Mouse (Mus musculus) T-cell, adult 2 months (primary cell): ENCODE results near the gene Npepps.
"Not testable (repeated sequence)": the region's sequence is repeated elsewhere in the genome, so short reads cannot be mapped to it uniquely, and the experiment has no call there.

Experiments used
- DNase-seq: peaks from one replicate; pipeline ENCODE4 v3.0.0; 2022; ENCODE audit warnings: low spot score

Gene Npepps

DNA sequence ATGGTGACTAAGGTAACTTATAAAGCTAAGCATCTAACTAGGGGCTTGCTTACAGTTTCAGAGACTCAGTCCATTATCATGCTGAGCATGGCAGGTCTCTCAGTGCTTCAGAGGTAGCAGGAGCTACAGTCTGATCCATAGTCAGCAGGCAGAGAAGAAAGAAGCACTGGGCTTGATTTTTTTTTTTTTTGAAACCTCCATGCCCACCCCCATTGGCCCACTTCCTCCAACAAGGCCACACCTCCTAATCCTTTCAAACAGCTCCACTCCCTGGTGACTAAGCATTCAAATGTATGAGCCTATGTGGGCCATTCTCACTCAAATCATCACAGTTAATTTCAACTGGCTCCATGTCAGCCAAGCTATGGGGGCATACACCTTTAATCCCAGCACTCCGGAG lies 12.3 kb upstream of the Npepps start:
- no peak for DNase-seq

DNA sequence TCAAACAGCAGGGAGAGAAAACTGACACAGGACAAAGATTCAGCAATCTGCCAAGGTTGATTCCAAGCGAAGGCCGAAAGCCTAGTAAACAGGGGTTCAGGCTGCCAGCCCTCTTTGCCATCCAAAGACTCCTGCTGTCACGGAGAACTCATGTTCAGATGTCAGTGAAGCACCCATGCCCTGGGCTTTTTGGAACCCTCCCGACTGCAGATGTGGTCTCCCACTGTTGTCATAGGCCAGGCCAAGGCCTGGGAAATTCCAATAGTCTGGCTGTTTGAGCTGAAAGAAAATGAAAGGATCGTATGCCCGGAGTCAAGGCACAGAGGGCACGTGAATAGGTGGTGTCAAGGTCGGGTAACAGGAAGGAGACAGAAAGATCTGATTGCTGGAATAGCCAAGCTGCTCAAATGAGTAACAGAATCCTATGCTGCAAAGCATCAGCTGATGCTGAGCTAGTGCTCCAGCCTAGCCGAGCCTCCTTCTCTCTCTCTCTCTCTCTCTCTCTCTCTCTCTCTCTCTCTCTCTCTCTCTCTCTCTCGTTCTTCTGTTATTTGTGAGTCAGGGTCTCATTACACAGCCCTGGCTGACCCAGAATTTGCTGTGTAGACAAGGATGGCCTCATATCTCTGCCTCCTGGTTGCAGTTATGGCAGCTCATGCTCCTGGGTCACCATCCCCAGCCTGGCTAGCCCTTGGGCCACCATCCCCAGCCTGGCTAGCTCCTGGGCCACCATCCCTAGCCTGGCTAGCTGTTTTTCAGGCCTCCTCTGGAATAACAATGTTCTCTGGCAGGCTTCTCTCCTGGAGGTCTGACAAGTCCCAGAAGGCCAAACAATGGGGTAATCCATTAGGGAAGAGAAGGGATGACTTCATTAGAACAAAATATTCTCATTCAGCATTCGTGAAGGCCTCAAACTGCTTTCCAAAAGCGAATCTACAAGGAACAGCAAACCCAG lies 9.1 kb upstream of the Npepps start:
- DNase-seq: no peak

DNA sequence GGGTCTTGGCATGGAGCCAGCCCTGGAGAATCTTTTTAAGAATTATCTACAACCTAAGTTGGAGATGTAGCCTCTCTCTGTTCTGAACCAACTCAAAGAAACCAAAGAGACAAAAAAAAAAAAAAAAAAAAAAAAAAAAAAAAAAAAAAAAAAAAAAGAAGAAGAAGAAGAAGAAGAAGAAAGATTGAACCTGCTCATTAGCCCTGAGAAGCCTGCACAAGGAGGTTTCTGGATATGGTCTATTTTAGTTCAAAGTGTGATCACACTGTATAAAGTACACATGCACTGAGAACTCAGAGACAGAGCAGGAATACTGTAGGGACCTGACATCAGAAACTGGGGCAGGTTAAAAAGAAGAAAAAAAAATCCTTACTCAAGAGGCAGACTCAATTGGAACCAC lies 7.2 kb upstream of the Npepps start:
- DNase-seq: no peak

DNA sequence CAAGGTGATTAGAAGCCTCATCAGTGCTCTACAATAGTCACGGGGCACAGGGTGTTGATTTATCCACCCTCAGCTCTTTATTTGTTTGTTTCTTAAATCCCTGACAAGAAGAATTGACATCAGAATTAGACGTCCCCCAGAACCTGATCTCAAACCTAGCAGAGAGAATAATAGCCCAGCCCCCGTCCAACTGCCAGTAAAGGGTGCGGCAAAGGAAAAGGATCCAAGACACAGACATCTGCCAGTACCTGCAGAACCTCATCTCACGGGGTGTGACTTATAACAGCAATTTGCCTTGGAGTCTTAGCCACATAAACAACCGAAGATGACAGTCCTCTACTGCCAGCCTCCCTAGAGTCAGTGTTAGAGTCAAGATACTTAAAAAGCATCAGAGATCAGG lies 6.5 kb upstream of the Npepps start:
- DNase-seq: no peak

DNA sequence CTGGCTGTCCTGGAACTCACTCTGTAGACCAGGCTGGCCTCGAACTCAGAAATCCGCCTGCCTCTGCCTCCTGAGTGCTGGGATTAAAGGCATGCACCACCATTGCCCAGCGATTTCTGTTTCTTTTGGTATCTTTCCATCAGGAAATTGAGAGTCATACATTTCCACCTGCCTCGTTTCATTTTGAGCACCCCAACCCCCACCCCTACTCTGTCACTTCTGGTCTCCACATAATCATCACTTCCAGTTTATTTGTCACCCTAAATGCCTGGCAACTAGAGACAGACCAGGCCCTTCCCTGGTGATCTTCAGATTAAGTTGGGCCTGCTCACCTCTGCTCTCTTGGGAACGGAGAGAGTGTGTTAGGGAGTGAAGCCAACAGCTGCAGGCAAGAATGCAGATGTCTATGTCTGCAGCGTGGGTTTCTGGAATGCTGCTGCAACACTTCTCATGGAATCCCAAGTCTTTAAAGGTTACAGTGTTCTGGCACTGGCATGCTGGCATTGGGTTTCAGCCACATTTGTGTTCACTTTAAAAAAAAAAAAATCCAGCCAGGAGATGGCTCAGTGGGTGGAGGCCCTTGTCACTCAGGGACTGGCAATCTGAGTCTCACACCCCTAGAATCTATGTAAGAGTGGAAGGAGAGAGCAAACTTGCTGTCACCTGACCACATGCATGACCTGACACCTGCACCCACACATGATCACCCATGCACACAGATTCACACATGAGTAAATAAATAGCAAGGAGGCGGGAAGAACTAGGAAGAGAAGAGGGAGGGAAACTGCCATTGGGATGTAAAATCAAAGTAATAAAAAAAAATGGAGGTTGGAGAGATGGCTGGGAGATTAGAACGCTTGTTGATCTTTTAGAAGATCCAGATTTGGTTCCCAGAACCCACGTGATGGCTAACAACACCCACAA lies 5.7 kb upstream of the Npepps start:
- DNase-seq: no peak

DNA sequence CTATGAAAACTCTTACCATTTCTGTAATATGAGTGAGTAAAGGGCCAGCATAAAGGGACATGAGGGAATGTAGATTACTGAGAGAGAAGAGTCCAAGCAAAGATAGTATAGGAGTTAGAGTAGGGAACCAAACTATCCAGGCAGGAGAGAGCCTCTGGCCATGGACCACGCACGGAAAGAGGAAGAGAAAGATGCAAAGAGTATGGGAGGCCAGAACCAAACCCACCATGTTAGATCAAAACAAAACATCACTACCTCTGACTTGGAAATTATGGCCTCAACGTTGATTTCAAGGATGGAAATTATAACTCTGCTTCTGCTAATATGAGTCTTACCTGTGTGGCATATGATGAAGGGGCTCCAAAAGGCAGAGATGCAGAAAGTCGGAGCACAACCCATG lies 4.4 kb upstream of the Npepps start:
- DNase-seq: no peak

DNA sequence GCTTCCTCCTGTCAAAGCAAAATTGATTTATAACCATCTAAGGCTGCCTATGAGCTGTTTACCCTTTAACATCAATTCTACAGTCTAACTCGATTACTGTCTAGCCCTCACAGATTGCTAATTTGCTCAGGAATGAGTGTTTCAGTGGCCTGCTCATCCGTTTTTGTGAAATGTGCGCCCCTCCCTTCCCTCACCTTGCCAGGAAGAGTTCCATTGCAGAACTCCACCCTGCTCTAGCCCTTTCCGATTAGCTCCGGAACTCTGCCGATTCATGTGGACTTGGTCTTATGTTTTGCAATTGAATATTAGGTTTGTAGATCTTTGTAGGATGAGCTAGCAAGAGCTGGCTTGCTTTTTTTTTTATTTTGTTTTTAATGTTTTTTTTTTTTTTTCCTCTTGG lies 1.7 kb upstream of the Npepps start:
- no peak for DNase-seq

DNA sequence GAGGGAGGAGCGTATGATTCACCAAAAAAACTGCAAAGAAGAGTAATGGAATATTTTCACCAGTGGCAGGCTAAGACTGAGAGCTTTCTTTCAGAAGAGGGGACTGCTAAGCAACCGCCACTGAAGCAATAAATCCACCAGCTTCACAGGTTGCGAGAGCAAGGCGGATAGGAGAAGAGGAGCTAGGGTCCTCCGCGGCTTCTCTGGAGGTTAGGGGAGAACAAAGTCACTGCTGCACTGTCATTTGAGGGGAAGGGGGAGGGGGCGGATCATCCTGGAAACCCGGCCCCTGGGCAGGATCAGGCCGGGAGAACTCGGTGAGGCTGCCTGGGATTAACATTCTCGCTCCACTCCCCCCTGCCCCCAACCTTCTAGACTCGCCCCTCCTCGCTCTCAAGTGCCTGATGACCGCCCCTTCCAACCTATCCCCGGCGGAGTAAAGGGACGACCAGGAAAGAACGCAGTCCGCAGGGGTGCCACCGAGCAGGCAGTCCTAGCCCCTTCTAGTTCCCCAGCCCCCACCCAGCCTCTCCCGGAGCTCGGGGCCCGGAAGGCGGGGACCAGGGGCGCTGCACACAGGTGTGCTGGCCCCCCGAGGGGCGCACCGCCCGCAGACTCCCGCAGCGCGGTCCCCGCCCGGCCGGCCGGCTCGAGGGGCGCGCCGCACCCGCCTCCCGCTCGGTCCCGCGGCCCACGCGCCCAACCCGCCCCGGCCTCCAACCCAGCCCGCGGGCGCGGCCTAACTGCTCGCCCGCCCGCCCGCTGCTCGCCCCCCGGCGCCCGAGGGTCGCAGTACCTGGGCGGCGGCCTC lies 828 bp downstream of the Npepps start:
- DNase-seq: peak; percentile 12

DNA sequence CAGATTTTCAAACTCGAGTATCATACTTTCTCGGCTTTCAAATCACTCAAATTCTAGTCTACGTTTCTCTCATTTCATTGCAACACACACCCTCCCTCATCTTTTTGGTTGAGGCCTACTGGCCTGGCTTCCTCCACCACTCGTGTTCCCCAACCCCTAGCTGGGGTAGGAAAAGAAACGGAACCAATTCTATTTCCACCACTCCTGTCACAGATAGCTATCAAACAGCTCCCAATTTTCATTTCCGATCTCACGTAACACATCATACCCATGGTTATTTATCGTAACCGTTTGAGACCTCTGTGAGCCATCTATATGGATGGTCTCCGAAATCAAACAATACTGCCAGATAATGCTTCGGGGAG lies 1.4 kb downstream of the Npepps start:
- DNase-seq: no peak

DNA sequence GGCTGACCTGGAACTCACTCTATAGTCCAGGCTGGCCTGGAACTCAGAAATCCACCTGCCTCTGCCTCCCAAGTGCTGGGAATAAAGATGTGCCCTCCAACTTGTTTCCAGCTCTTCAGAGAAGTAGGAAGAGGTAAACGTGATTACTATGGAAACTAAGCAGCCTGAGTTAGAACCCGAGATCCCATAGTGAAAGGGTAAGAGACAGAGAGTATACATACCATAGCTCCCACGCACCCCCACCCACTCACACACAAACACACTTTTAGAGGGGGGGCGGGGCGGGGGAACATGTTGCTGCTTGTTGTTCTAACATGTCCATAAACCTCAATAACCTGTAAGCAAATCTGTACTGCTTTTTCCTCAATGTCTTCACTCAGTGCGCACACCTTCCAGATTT lies 2.0 kb downstream of the Npepps start:
- no peak for DNase-seq

DNA sequence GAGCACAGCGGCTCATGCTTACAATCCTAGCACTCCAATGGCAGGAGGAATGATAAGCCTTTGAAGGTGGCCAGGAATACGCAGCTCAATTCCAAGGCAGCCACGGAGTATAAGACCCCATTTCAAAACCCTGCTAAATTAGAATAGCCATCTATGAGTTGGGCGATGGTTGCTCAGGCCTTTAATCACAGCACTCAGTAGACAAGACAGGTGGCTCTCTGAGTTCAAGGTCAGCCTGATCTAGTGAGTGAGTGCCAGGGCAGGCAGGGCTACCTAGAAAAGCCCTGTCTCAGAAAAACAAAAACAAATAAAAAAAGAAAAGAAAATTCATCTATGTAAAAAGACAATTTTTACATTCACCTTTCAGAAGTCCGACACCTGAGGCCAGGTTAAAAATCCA lies 3.3 kb downstream of the Npepps start:
- no peak for DNase-seq

DNA sequence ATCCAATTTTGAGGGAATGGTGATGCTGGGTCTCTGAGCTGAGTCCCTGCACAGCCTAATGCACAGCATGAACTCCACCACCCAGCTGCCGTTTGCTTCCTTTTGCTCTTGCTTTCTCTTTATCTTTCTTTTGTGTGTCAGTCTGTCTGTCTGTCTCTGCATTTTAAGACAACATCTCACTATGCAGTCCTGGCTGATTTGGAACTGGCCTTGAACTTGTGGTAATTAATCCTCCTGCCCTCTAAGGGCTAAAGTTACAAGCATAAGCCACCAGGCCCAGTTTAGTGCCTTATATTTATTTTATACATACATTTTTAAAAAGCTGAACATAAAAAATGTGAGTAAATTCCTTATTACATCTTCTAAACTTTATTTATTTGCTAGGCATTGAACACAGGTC lies 4.4 kb downstream of the Npepps start:
- DNase-seq: no peak

DNA sequence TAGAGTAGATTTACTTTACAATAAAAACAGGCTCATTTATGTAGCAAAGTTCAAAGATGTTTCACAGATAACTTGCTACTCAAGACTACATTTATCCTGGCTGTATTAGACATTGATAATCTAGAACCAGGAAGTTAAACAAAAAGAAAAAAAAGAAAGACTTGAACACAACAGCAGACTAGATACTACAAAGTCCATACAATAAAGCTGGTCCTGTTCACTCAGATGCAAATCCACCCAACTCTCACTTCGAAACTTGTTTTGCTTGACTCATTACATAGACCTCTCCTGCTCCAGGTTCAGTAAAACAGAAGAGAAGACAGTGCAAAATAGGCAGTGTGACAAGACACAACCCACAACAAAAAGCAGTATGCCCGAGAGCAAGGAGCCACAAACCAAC lies 5.1 kb downstream of the Npepps start:
- DNase-seq: peak; percentile 10

DNA sequence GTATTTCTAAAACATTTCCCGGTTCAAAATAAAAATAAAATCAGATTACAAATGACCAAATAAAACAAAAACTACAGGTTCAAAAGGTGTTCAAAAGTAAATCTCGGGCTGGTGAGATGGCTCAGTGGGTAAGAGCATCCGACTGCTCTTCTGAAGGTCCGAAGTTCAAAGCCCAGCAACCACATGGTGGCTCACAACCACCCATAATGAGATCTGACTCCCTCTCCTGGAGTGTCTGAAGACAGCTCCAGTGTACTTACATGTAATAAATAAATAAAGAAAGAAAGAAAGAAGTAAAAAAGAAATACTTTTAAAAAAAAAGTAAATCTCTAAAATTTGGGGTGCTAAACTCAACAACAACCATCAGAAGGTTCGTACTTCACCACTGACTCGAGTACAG lies 5.5 kb downstream of the Npepps start:
- DNase-seq: peak; percentile 11

DNA sequence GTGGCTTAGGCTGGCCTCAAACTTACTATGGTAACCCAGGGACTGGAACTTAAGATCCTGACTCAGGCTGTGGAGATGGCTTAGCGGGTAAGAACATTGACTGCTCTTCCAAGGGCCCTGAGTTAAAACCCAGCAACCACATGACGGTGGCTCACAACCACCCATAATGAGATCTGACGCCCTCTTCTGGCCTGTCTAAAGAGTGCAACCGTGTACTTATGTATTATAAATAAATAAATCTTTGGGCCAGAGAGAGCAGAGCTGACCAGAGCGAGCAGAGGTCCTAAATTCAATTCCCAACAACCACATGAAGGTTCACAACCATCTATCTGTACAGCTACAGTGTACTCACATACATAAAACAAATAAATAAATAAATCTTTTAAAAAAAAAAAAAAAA lies 6.8 kb downstream of the Npepps start:
- peak; percentile 28 for DNase-seq

DNA sequence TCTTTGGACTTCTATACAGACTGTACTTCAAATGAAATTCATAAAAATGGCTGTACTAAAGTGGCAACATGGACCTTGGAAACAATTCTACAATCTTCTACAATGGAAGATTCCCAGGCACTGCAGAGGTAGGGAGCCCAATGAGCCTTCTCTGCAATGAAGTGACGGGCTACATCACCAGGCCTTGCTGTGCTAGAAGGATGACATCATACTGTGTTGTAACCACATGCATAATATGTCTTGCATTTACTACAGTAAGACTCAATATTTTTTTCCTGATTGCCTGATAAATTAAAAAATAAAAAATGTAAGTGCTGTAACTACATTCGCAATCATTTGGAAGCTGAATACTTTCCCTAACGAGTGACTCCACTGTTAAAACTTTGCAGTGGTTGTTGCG lies 7.6 kb downstream of the Npepps start:
- DNase-seq: no peak

DNA sequence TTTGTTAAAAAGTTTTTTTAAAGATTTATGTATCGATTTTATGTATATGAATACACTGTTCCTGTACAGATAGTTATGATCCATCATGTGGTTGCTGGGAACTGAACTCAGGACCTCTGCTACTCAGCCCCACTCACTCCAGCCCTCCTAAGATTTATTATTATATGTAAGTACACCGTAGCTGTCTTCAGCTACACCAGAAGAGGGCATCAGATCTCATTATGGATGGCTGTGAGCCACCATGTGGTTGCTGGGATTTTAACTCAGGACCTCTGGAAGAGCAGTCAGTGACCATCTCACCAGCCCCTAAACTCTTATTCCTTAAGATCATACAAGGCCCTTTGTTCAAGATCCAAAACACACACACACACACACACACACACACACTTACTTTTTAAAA lies 10.4 kb downstream of the Npepps start:
- DNase-seq: not testable (repeated sequence)

DNA sequence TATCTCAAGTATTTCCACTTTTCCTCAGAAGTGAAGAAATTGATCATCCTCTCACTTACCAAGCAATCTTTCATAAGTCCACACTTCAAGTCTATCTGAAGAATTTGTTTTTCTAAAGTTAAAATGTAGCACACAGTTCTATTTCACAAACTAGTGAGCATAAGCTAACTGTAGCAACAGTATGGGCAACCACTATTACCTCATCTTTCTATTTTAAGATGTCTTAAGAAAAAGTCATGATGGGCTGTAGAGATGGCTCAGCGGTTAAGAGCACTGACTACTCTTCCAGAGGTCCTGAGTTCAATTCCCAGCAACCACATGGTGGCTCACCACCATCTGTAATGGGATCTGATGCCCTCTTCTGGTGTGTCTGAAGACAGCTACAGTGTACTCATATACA lies 13.9 kb downstream of the Npepps start:
- not testable (repeated sequence) for DNase-seq

DNA sequence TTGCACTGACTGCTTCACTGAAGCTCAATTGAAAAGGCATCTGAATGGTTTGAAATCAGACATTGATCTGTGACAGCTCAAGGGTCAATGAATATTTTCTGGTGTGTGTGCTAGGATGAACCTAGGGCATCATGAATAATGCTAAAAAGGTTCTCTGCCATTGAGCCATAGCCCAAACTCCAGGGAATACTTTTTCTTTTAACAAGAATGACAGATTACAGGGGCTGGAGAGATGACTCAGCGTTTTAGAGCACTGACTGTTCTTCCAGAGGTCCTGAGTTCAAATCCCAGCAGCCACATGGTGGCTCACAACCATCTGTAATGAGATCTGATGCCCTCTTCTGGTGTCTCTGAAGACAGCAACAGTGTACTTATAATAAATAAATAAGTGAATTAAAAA lies 30.8 kb downstream of the Npepps start:
- DNase-seq: not testable (repeated sequence)

DNA sequence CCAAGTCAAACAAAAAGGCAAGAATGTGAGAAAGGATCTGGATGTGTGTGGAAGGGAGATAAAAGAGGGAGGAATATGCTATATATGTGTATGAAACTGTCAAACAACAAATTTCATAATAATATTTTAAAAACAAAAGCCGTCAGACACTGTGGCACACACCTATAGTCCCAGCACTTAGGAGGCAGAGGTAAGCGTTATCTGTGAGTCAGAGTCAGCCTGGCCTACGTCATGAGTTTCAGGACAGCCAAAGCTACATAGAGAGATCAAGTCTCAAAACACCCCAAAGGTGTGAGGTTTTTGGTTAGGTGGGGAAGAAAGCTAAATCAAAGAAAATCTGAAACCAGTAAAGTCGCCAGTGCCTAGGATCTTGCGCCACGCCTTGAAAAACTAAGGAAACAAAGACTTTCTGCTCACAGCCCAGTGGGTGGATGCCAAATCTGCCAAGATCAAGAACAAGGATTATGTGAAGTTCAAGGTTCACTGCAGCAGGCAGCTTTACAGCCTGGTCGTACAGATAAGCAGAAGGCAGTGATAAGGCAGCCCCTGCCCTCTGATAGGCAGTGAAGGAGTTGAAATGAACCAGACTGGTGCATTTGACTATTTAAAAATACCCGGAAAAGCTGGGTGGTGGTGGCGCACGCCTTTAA lies 33.8 kb downstream of the Npepps start:
- DNase-seq: no peak

DNA sequence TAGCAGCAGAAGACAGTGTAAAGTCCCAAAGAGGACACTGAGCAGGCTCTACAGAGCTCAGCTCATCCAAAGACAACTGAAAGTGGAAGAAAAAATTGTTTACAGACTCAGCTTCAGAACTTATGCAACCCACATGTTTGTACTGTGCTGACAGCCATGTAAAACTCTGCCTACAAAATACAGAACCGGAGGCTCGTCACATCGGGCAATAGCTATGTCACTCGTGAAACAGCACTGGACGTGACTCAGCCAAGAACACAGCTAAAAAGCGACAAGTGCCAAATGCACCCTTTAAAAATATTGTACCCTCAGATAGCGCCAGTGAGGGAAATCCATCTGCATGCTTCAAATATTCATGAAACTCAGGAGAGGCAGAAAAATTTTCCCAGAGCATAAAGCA lies 39.1 kb downstream of the Npepps start:
- no peak for DNase-seq

DNA sequence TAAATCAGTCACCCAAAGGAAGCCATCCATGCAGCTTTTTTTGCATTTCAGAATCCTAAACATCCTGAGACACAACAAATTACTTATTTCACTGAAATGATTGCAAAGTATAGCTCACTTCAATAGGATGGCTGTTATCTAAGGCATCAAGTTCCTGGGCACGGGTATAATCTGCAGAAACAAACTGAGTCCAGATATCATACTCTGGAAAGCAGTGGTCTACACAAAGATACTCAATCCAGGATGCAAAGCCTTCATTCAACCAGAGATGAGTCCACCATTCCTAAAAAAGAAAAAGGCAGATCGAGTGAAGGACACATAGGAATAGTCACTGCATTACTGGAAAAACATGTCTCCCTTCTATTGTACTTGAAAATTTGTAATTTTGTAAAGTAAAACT lies 42.5 kb downstream of the Npepps start:
- DNase-seq: no peak
